Mouse (Mus musculus) neutrophil, adult 65 days (primary cell): ENCODE measurements around the gene Ppp3r1. TPM values are rescaled to one million over a fixed set of nuclear protein-coding genes. Genes with fewer than 3 reads are reported as not detected.

Source experiments
- total RNA-seq: library from RNA; stranded (reverse); gene quantifications from 2 replicates; pipeline ENCODE4 v1.2.4, GENCODE M21; 2023

Gene Ppp3r1
- 59.2 and 68.4 TPM in 2 replicates for total RNA-seq

GRCm38 (mm10) chr11:17158858-17159737 lies at the start of gene Ppp3r1:
TSS of gene Ppp3r1 (plus strand) at chr11:17159263.

GRCm38 (mm10) chr11:17181807-17182206 lies 22.7 kb downstream of the Ppp3r1 start, which contains the start of gene Wdr92:
TSS of gene Wdr92 (plus strand) at chr11:17182107.

GRCm38 (mm10) chr11:17211258-17212140 lies 52.4 kb downstream of the Ppp3r1 start, which contains the start of gene Pno1:
TSS of gene Pno1 (minus strand) at chr11:17211568.

Other genes starting within 250 kb of the Ppp3r1 start
- gene Fbxo48, start 207.9 kb upstream of the Ppp3r1 start, total RNA-seq = 3.4 and 3.6 TPM in 2 replicates
- gene Cnrip1, start 107.7 kb upstream of the Ppp3r1 start, total RNA-seq = 0.32 TPM in 1 of 2 replicates, not detected in the other
- 378 and 475 TPM in 2 replicates for gene Plek, start 106.9 kb upstream of the Ppp3r1 start, total RNA-seq
- gene Wdr92, start 22.8 kb downstream of the Ppp3r1 start, total RNA-seq = 2.3 and 3.3 TPM in 2 replicates
- gene Pno1, start 52.3 kb downstream of the Ppp3r1 start, total RNA-seq = 5.8 and 8.1 TPM in 2 replicates
- gene C1d, start 98.3 kb downstream of the Ppp3r1 start, total RNA-seq = 38.0 and 39.7 TPM in 2 replicates